In genomic region chr1:154093549-154093948, GRCm38 (mm10) we compare ENCODE assay signal across 23 mouse cellular contexts.
A peak's percentile ranks its signal among the peaks of the same experiment; 100 is the strongest.
DNase-seq lines count a peak whose midpoint lies in the region; ATAC-seq and TF ChIP-seq lines count a peak whose summit lies in the region.
"Had no signal": no experiment of that assay in that cellular context is flagged by ENCODE, and none has a peak within 500 bp of the region (broad histone marks: within the 10 kb centered on the region; RNA-seq: fewer than 3 reads in every experiment).

No protein-coding gene starts in this region.

- WGBS in intestine, postnatal 0 days = 63% methylated on average over 4 of the region's 4 CpGs

- DNase-seq in lung, postnatal 36 days = peak; percentile 55
- DNase-seq in lung, postnatal 14 days = no peak
- DNase-seq: adrenal gland, adult 2 months; adrenal gland, postnatal 14 days; cerebellum, adult 18-20 months; cerebellum, adult 9-10 months; cerebellum, postnatal 14 days; gastrocnemius, adult 2 months; gastrocnemius, postnatal 14 days; heart, adult 2 months; heart, postnatal 36 days had no signal

- H3K27me3 ChIP-seq in intestine, postnatal 0 days (replicated peaks; ENCODE audit: control insufficient read depth, insufficient read depth, low read length) = no peaks in the 10 kb centered on the region
- H3K27me3 ChIP-seq: forebrain, embryonic 13.5 days had no signal

- H3K4me2 ChIP-seq in intestine, postnatal 0 days (replicated peaks; ENCODE audit: low read depth) = no peak overlapping the region
- H3K4me2 ChIP-seq: forebrain, embryonic 13.5 days; heart, embryonic 11.5 days; hindbrain, embryonic 14.5 days had no signal

- H3K4me3 ChIP-seq in intestine, postnatal 0 days (ENCODE audit: low read depth, low read length) = no peak overlapping the region
- H3K4me3 ChIP-seq: forebrain, embryonic 10.5 days; forebrain, embryonic 13.5 days; gastrocnemius, adult 2 months; heart, adult 2 months had no signal

- no peak overlapping the region for H3K27ac ChIP-seq in intestine, postnatal 0 days (ENCODE audit: low read depth, low read length)
- H3K27ac ChIP-seq: forebrain, embryonic 10.5 days; forebrain, embryonic 13.5 days; gastrocnemius, adult 2 months; heart, adult 2 months; hindbrain, embryonic 14.5 days; hindbrain, postnatal 0 days had no signal

- no peaks in the 10 kb centered on the region for H3K9me3 ChIP-seq in intestine, postnatal 0 days (ENCODE audit: control insufficient read depth)
- H3K9me3 ChIP-seq: forebrain, embryonic 10.5 days; forebrain, embryonic 13.5 days had no signal

- no peaks in the 10 kb centered on the region for H3K36me3 ChIP-seq in intestine, postnatal 0 days (ENCODE audit: control insufficient read depth, insufficient read depth)
- H3K36me3 ChIP-seq: forebrain, embryonic 10.5 days had no signal

- H3K9ac ChIP-seq in intestine, postnatal 0 days (ENCODE audit: low read depth, low read length) = no peak overlapping the region
- H3K9ac ChIP-seq: forebrain, embryonic 13.5 days; hindbrain, embryonic 14.5 days had no signal

- no peak for TF ChIP-seq CTCF in intestine, postnatal 0 days (IDR thresholded peaks at IDR 0.05; ENCODE audit: low read depth)

- no peaks in the 10 kb centered on the region for H3K4me1 ChIP-seq in intestine, postnatal 0 days (replicated peaks; ENCODE audit: control insufficient read depth, insufficient read depth, low read length)
- H3K4me1 ChIP-seq: forebrain, embryonic 10.5 days; forebrain, embryonic 13.5 days had no signal

- peak; percentile 41 for ATAC-seq in granulocyte monocyte progenitor cell, adult 5-6 weeks (replicated peaks; ENCODE audit: poor library complexity, severe bottlenecking)
- 0 out of 2 replicates have a peak, but pooled peaks have one; percentile 9 for ATAC-seq in megakaryocyte, adult 5-6 weeks (ENCODE audit: poor library complexity, severe bottlenecking)
- no peak for ATAC-seq in frontal cortex, adult (ENCODE audit: low TSS enrichment)
- ATAC-seq in intestine, postnatal 0 days = no peak
- ATAC-seq: CD4-positive, CD25-positive, alpha-beta regulatory T cell, adult 4 months; forebrain, embryonic 13.5 days; forebrain, embryonic 16.5 days; hindbrain, postnatal 0 days; inflammation-experienced regulatory T-cells, adult 6 months had no signal

Comparison
In these comparisons a context has a peak if more than half of its experiments do, and no peak if none do; other contexts are left out.
1. ATAC-seq: peak in granulocyte monocyte progenitor cell, adult 5-6 weeks (single experiment) and megakaryocyte, adult 5-6 weeks (single experiment); none in frontal cortex, adult (single experiment) and intestine, postnatal 0 days (single experiment).